Mouse (Mus musculus): ENCODE results near the gene Susd4. TPM values are rescaled to one million over a fixed set of nuclear protein-coding genes. Genes with fewer than 3 reads are reported as not detected.

Susd4 gene
- total and polyA plus RNA-seq, 3 experiments, result not detected

DNA sequence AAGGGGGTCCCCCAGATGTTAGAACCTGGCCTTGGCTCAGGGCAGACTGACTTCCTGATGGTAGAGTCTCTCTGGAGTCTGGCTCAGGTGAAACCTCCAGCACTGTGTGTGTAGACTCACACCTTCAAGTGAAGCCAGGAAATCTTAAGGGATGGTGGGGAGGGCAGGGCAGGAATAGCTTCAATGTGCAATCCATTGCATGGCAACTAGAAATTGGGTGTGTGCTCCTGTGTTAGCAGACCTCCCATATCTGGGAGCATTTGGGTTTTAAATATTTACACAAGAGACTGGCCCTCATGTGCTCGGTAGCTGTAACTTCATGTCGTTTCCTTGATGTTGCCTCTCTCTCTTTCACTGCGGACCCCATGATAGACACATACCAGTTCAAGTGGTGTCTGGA is 62.9 kb downstream of the Susd4 start:
- Histone ChIP-seq H3K9me3 (replicated peaks; ENCODE audit: low read length) (no peaks in the 10 kb centered on the region), H3K4me2 (ENCODE audit: insufficient read depth, low read depth, poor library complexity, severe bottlenecking) (no peak overlapping the region), H3K4me1 (ENCODE audit: control insufficient read depth in 1 of 2, insufficient read depth in 2 of 2) (no peaks in the 10 kb centered on the region), H3K4me3 (replicated peaks in 1 of 3; ENCODE audit: low read depth in 2 of 3, low read length in 2 of 3, poor library complexity in 1 of 3) (no peak overlapping the region), H3K79me2 (replicated peaks; ENCODE audit: control insufficient read depth, extremely low read depth, insufficient read depth, poor library complexity, severe bottlenecking) (no peaks in the 10 kb centered on the region), H3K27me3 (replicated peaks) (no peaks in the 10 kb centered on the region), H3K9ac (ENCODE audit: insufficient read depth, low read depth) (no peak overlapping the region), H3K36me3 (replicated peaks in 1 of 2; ENCODE audit: control insufficient read depth in 1 of 2, insufficient read depth in 1 of 2, low read length in 1 of 2) (no peaks in the 10 kb centered on the region), H3K27ac (ENCODE audit: insufficient read depth, low read depth) (no peak overlapping the region)
- TF ChIP-seq MXI1 (IDR thresholded peaks at IDR 0.05; ENCODE audit: low read depth, low read length), result no peak
- TF ChIP-seq E2F4 (IDR thresholded peaks at IDR 0.05; ENCODE audit: insufficient replicate concordance, low read depth, low read length), result no peak
- no peak for TF ChIP-seq USF2 (conservative IDR thresholded peaks at IDR 0.05; ENCODE audit: low read depth, low read length)
- TF ChIP-seq RCOR1 (conservative IDR thresholded peaks at IDR 0.05; ENCODE audit: low read depth, low read length), result no peak
- no peak for TF ChIP-seq ZNF384 (IDR thresholded peaks at IDR 0.05; ENCODE audit: low read depth, low read length)
- no peak for TF ChIP-seq JUN (IDR thresholded peaks at IDR 0.05; ENCODE audit: insufficient read depth, low read depth, low read length)
- TF ChIP-seq CHD1 (IDR thresholded peaks at IDR 0.05; ENCODE audit: low read depth, low read length), result no peak
- no peak for TF ChIP-seq PAX5 (IDR thresholded peaks at IDR 0.05; ENCODE audit: low read length)
- no peak for TF ChIP-seq KAT2A (IDR thresholded peaks at IDR 0.05; ENCODE audit: insufficient replicate concordance, low read length)
- dilution Hi-C loops (cut with MboI; ENCODE audit: extremely low pct_ligation_motif_present, extremely low pct_unique_long_range_greater_than_20kb, low sequenced_read_pairs), result no loop called here
- in situ Hi-C loops (cut with MboI; ENCODE audit: low pct_ligation_motif_present, low pct_unique_long_range_greater_than_20kb, low sequenced_read_pairs), result no loop called here
- no peak for DNase-seq (ENCODE audit: extremely low read depth)

DNA sequence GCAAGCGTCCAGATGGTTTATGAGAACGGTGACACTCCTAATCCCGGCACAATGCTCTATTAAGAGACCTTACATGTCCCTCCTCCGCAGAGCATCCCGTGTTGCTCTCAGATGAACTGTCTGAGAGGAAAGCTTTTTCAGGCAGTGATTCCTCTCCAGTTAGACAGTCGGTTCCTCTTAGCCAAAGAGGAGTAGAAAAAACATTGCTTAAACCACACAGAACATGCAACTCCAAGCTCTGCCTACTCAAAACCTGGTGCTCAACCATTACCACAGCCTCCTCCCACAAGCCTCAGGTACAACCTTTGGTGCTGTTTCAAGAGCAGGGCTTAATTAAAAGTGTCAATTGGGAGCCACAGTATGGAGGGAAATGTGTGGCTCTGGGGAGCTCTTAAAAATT is 74.4 kb downstream of the Susd4 start:
- Histone ChIP-seq H3K4me2 (ENCODE audit: insufficient read depth, low read depth, poor library complexity, severe bottlenecking) (no peak overlapping the region), H3K79me2 (replicated peaks; ENCODE audit: control insufficient read depth, extremely low read depth, insufficient read depth, poor library complexity, severe bottlenecking) (no peaks in the 10 kb centered on the region), H3K4me3 (replicated peaks in 1 of 3; ENCODE audit: low read depth in 2 of 3, low read length in 2 of 3, poor library complexity in 1 of 3) (no peak overlapping the region), H3K9ac (ENCODE audit: insufficient read depth, low read depth) (no peak overlapping the region), H3K36me3 (replicated peaks in 1 of 2; ENCODE audit: control insufficient read depth in 1 of 2, insufficient read depth in 1 of 2, low read length in 1 of 2) (no peaks in the 10 kb centered on the region), H3K27ac (ENCODE audit: insufficient read depth, low read depth) (no peak overlapping the region), H3K4me1 (ENCODE audit: control insufficient read depth in 1 of 2, insufficient read depth in 2 of 2) (peaks cover 0 to 18% of the 10 kb centered on the region in 2 experiments; a peak in 2 of 4 replicates), H3K27me3 (replicated peaks) (no peaks in the 10 kb centered on the region), H3K9me3 (replicated peaks; ENCODE audit: low read length) (no peaks in the 10 kb centered on the region)
- dilution Hi-C loops (cut with MboI; ENCODE audit: extremely low pct_ligation_motif_present, extremely low pct_unique_long_range_greater_than_20kb, low sequenced_read_pairs) (no loop called here), in situ Hi-C loops (cut with MboI; ENCODE audit: low pct_ligation_motif_present, low pct_unique_long_range_greater_than_20kb, low sequenced_read_pairs) (no loop called here)
- DNase-seq (ENCODE audit: extremely low read depth), result no peak
- TF ChIP-seq E2F4 (IDR thresholded peaks at IDR 0.05; ENCODE audit: insufficient replicate concordance, low read depth, low read length), result no peak
- TF ChIP-seq HCFC1 (IDR thresholded peaks at IDR 0.05; ENCODE audit: low read depth, low read length), result no peak
- TF ChIP-seq ZKSCAN1 (IDR thresholded peaks at IDR 0.05; ENCODE audit: borderline replicate concordance, low read depth, low read length), result no peak
- TF ChIP-seq SIN3A (IDR thresholded peaks at IDR 0.05; ENCODE audit: low read length), result no peak
- TF ChIP-seq USF2 (conservative IDR thresholded peaks at IDR 0.05; ENCODE audit: low read depth, low read length), result no peak
- TF ChIP-seq TCF12 (IDR thresholded peaks at IDR 0.05; ENCODE audit: low read depth, low read length), result no peak
- TF ChIP-seq RCOR1 (conservative IDR thresholded peaks at IDR 0.05; ENCODE audit: low read depth, low read length), result no peak
- TF ChIP-seq GABPA (IDR thresholded peaks at IDR 0.05; ENCODE audit: insufficient replicate concordance, low read depth, low read length), result no peak
- no peak for TF ChIP-seq JUND (conservative IDR thresholded peaks at IDR 0.05; ENCODE audit: low read depth, low read length)
- no peak for TF ChIP-seq CTCF (conservative IDR thresholded peaks at IDR 0.05 in 1 of 2, IDR thresholded peaks at IDR 0.05 in 1 of 2; ENCODE audit: low read depth in 2 of 2, low read length in 2 of 2)
- TF ChIP-seq RAD21 (IDR thresholded peaks at IDR 0.05; ENCODE audit: low read depth, low read length), result no peak

Data from CH12.LX (cell line).